Mouse (Mus musculus): ENCODE results near the gene 4930452B06Rik.

DNA sequence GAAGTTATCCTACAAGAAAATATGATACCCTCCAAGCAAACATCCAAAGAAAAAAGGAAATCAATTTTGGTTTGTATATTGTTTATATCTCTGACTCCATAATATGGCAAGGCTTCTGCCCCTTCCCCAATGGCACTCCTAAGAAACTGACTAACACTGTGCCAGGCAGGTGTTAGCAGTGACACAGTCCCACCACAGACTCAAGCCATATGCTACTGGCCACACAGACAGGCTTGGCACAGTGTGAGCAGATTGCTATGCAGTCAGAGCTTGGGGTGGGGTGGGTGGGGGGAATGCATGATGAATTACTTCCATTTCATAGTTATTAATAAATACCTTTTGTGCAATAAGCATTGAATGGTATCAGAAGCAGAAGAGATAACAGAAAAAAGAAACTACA is 157.4 kb downstream of the 4930452B06Rik start:
- TF ChIP-seq POLR2A (IDR thresholded peaks at IDR 0.05; ENCODE audit: control insufficient read depth in 1 of 2, insufficient read depth in 1 of 2, low read depth in 1 of 2, low read length in 2 of 2, poor library complexity in 1 of 2) (no peak), GATA1 (IDR thresholded peaks at IDR 0.05; ENCODE audit: low read depth, low read length) (no peak), CTCF (IDR thresholded peaks at IDR 0.05 in 2 of 3, conservative IDR thresholded peaks at IDR 0.05 in 1 of 3; ENCODE audit: control insufficient read depth in 1 of 3, insufficient read depth in 1 of 3, low read depth in 2 of 3, low read length in 3 of 3, poor library complexity in 1 of 3, severe bottlenecking in 1 of 3) (no peak), ZC3H11A (IDR thresholded peaks at IDR 0.05; ENCODE audit: low read depth, low read length) (no peak), MYC (IDR thresholded peaks at IDR 0.05; ENCODE audit: low read depth, low read length) (no peak), NRF1 (IDR thresholded peaks at IDR 0.05; ENCODE audit: insufficient read depth, low read depth, low read length, poor library complexity, severe bottlenecking) (no peak), POLR2AphosphoS2 (IDR thresholded peaks at IDR 0.05; ENCODE audit: low read length) (no peak), SMC3 (IDR thresholded peaks at IDR 0.05; ENCODE audit: low read depth, low read length) (no peak), ZKSCAN1 (IDR thresholded peaks at IDR 0.05; ENCODE audit: low read depth, low read length) (no peak)
